Mouse (Mus musculus) retina, postnatal 7 days (tissue): ENCODE data around the gene Srp54c.

Source experiments
- DNase-seq: peaks from one replicate; pipeline ENCODE4 v3.0.0-alpha.2; 2012; ENCODE audit warnings: low read depth, low spot score

The Srp54c gene

GRCm38 (mm10) chr12:55311841-55312240 lies 81.9 kb downstream of the Srp54c start:
- DNase-seq: no peak
